Mouse (Mus musculus) kidney, adult 2 months (tissue): ENCODE data around the gene Lcat. TPM values are rescaled to one million over a fixed set of nuclear protein-coding genes. Genes with fewer than 3 reads are reported as not detected.
A peak's percentile ranks its signal among the peaks of the same experiment; 100 is the strongest.

Experiments
- DNase-seq: peaks from one replicate; pipeline ENCODE4 v3.0.0; 2021
- H3K27ac ChIP-seq: fragments of 200-500 bp; 2 replicates; pipeline ENCODE4 v1.5.1; 2012; ENCODE audit warnings: low read depth, low read length, control low read depth, inconsistent platforms; ENCODE audit not compliant: insufficient read depth
- H3K27me3 ChIP-seq: fragments of 200-500 bp; replicated peaks from 2 replicates; pipeline ENCODE4 v1.6.1; 2012; ENCODE audit warnings: mild to moderate bottlenecking, moderate library complexity, low read length, inconsistent platforms; ENCODE audit not compliant: control insufficient read depth, insufficient read depth
- H3K36me3 ChIP-seq: fragments of 200-500 bp; 2 replicates; pipeline ENCODE4 v1.6.1; 2012; ENCODE audit warnings: mild to moderate bottlenecking, moderate library complexity, low read length, inconsistent platforms; ENCODE audit not compliant: control insufficient read depth, insufficient read depth
- H3K4me1 ChIP-seq: fragments of 200-500 bp; 2 replicates; pipeline ENCODE4 v1.6.1; 2011; ENCODE audit warnings: low read length; ENCODE audit not compliant: control insufficient read depth, insufficient read depth
- H3K4me3 ChIP-seq: fragments of 200-500 bp; 2 replicates; pipeline ENCODE4 v1.5.1; 2011; ENCODE audit warnings: mild to moderate bottlenecking, low read depth, low read length, control low read depth; ENCODE audit not compliant: insufficient read depth
- CTCF ChIP-seq: fragments of 200-500 bp; conservative IDR thresholded peaks from 2 replicates; pipeline ENCODE4 v1.5.1; 2011; ENCODE audit warnings: low read depth, mild to moderate bottlenecking, control low read depth, low read length, moderate library complexity, mixed read lengths; ENCODE audit not compliant: insufficient read depth, insufficient read length
- POLR2A ChIP-seq: fragments of 200-500 bp; IDR thresholded peaks from one replicate; pipeline ENCODE4 v1.6.1; 2011; ENCODE audit warnings: low read depth, low read length, control low read depth
- WGBS: fragments of 180-500 bp; shearing (Covaris S2); methylation state at CpG from one replicate; pipeline ENCODE4 v1.1.7; 2018; 5-methylcytosine and 5-hydroxymethylcytosine counted together
- polyA plus RNA-seq: library from polyadenylated mRNA; depleted of rRNA; stranded (reverse); fragments of >200 nt; gene quantifications from 2 replicates; pipeline ENCODE4 v1.2.3, GENCODE M21; 2012

Lcat gene
- polyA plus RNA-seq, 1 experiment = 2.2 TPM

- H3K36me3 ChIP-seq = no peaks in the 10 kb centered on the region
- no peak overlapping the region for H3K4me3 ChIP-seq
- no peaks in the 10 kb centered on the region for H3K27me3 ChIP-seq
- DNase-seq = no peak
- no peak overlapping the region for H3K27ac ChIP-seq
- peaks cover 14% of the 10 kb centered on the region for H3K4me1 ChIP-seq
- TF ChIP-seq POLR2A (no peak), CTCF (no peak)
- WGBS = 89% methylated on average over 10 of the region's 10 CpGs
Observed at GRCm38 (mm10) chr8:105961536-105961935, 18.4 kb upstream of the Lcat start.

GRCm38 (mm10) chr8:105961101-105961500 is 17.9 kb upstream of the Lcat start:
- 87% methylated on average over 14 of the region's 14 CpGs for WGBS
- Histone ChIP-seq H3K27ac (no peak overlapping the region), H3K4me1 (peaks cover 14% of the 10 kb centered on the region), H3K27me3 (no peaks in the 10 kb centered on the region), H3K36me3 (no peaks in the 10 kb centered on the region), H3K4me3 (no peak overlapping the region)
- no peak for DNase-seq
- TF ChIP-seq POLR2A (no peak), CTCF (no peak)

GRCm38 (mm10) chr8:105959350-105959749 is 16.2 kb upstream of the Lcat start:
- H3K4me1 ChIP-seq = peaks cover 8% of the 10 kb centered on the region
- H3K27me3 ChIP-seq = no peaks in the 10 kb centered on the region
- no peak overlapping the region for H3K27ac ChIP-seq
- no peak for TF ChIP-seq CTCF
- TF ChIP-seq POLR2A = no peak
- DNase-seq = peak; percentile 88
- WGBS = 30% methylated on average over 7 of the region's 7 CpGs
- H3K4me3 ChIP-seq = no peak overlapping the region
- H3K36me3 ChIP-seq = no peaks in the 10 kb centered on the region

GRCm38 (mm10) chr8:105957813-105958212 is 14.6 kb upstream of the Lcat start:
- Histone ChIP-seq H3K27me3 (no peaks in the 10 kb centered on the region), H3K4me3 (no peak overlapping the region), H3K36me3 (no peaks in the 10 kb centered on the region), H3K4me1 (peaks cover 4% of the 10 kb centered on the region; the same call in 1 of the 2 replicates), H3K27ac (peak overlapping the region; percentile 6; the same call in 1 of the 2 replicates)
- DNase-seq = peak; percentile 84
- 47% methylated on average over 3 of the region's 4 CpGs for WGBS
- TF ChIP-seq POLR2A (no peak), CTCF (peak; percentile 31; the same call in 1 of the 2 replicates)

GRCm38 (mm10) chr8:105956556-105956955 is 13.4 kb upstream of the Lcat start:
- no peaks in the 10 kb centered on the region for H3K27me3 ChIP-seq
- WGBS = 82% methylated on average over 4 of the region's 4 CpGs
- no peak for DNase-seq
- TF ChIP-seq CTCF (no peak), POLR2A (no peak)
- H3K36me3 ChIP-seq = no peaks in the 10 kb centered on the region
- peaks cover 4% of the 10 kb centered on the region; the same call in 1 of the 2 replicates for H3K4me1 ChIP-seq
- no peak overlapping the region for H3K4me3 ChIP-seq
- H3K27ac ChIP-seq = no peak overlapping the region

- WGBS = 22% methylated on average over 7 of the region's 7 CpGs
- TF ChIP-seq CTCF (no peak), POLR2A (no peak)
- Histone ChIP-seq H3K36me3 (no peaks in the 10 kb centered on the region), H3K27me3 (no peaks in the 10 kb centered on the region), H3K4me3 (no peak overlapping the region), H3K27ac (peak overlapping the region; percentile 66), H3K4me1 (peaks cover 6% of the 10 kb centered on the region; the same call in 1 of the 2 replicates)
- peak; percentile 64 for DNase-seq
Observed at GRCm38 (mm10) chr8:105951057-105951659, 8.0 kb upstream of the Lcat start.

GRCm38 (mm10) chr8:105949350-105949749 is 6.2 kb upstream of the Lcat start:
- TF ChIP-seq POLR2A = no peak
- no peak for TF ChIP-seq CTCF
- Histone ChIP-seq H3K27me3 (no peaks in the 10 kb centered on the region), H3K4me3 (no peak overlapping the region), H3K36me3 (no peaks in the 10 kb centered on the region), H3K27ac (no peak overlapping the region), H3K4me1 (peaks cover 6% of the 10 kb centered on the region; the same call in 1 of the 2 replicates)
- peak; percentile 21 for DNase-seq
- 63% methylated on average over 10 of the region's 10 CpGs for WGBS
